Mouse (Mus musculus) lung, embryonic 14.5 days (tissue): ENCODE data around the gene Kirrel3. TPM values are rescaled to one million over a fixed set of nuclear protein-coding genes. Genes with fewer than 3 reads are reported as not detected.

Experiments used
- ATAC-seq: fragments of 200-750 bp; cut with Nextera tagmentation; 2 replicates; pipeline ENCODE4 v1.8.0; 2017; ENCODE audit warnings: mild to moderate bottlenecking, moderate TSS enrichment, moderate library complexity; ENCODE audit not compliant: insufficient read depth
- DNase-seq: peaks from one replicate; pipeline ENCODE4 v3.0.0-alpha.2; 2015
- H3K27ac ChIP-seq: fragments of 300-500 bp; sonication (generic); 2 replicates; pipeline ENCODE4 v1.5.1; 2014; ENCODE audit warnings: low read depth, mild to moderate bottlenecking, moderate library complexity
- H3K27me3 ChIP-seq: fragments of 300-500 bp; sonication (generic); 2 replicates; pipeline ENCODE4 v1.6.1; 2014; ENCODE audit warnings: low read length, control low read depth; ENCODE audit not compliant: insufficient read depth
- H3K36me3 ChIP-seq: fragments of 300-500 bp; sonication (generic); 2 replicates; pipeline ENCODE4 v1.6.1; 2014; ENCODE audit warnings: control low read depth; ENCODE audit not compliant: insufficient read depth
- H3K4me1 ChIP-seq: fragments of 300-500 bp; sonication (generic); 2 replicates; pipeline ENCODE4 v1.6.1; 2014; ENCODE audit warnings: antibody characterized with exemption, control low read depth; ENCODE audit not compliant: insufficient read depth
- H3K4me2 ChIP-seq: fragments of 300-500 bp; sonication (generic); 2 replicates; pipeline ENCODE4 v1.6.1; 2014; ENCODE audit warnings: mild to moderate bottlenecking
- H3K4me3 ChIP-seq: fragments of 300-500 bp; sonication (generic); 2 replicates; pipeline ENCODE4 v1.5.1; 2014; ENCODE audit warnings: low read depth, low read length
- H3K9ac ChIP-seq: fragments of 300-500 bp; sonication (generic); 2 replicates; pipeline ENCODE4 v1.6.1; 2014
- H3K9me3 ChIP-seq: fragments of 300-500 bp; sonication (generic); 2 replicates; pipeline ENCODE4 v1.6.1; 2016; ENCODE audit warnings: low read depth, low read length, control low read depth
- CTCF ChIP-seq: IDR thresholded peaks from 2 replicates; pipeline ENCODE4 v1.5.1; 2016; ENCODE audit warnings: antibody characterized with exemption, low read depth
- WGBS: fragments of 180-500 bp; shearing (Covaris S2); extraction: QIAGEN DNeasy Blood & Tissue Kit; methylation state at CpG from one replicate; pipeline ENCODE4 v1.1.7; 2014; 5-methylcytosine and 5-hydroxymethylcytosine counted together
- polyA plus RNA-seq: library from polyadenylated mRNA; unstranded; fragments of >200 nt; fragmentation: Nextera tagmentation; extraction: Ambion mirVana; gene quantifications from 2 replicates; pipeline ENCODE4 v1.2.1, GENCODE M21; 2014

Gene Kirrel3
- polyA plus RNA-seq, 1 experiment from 2014 or later, result 1.4 TPM

DNA sequence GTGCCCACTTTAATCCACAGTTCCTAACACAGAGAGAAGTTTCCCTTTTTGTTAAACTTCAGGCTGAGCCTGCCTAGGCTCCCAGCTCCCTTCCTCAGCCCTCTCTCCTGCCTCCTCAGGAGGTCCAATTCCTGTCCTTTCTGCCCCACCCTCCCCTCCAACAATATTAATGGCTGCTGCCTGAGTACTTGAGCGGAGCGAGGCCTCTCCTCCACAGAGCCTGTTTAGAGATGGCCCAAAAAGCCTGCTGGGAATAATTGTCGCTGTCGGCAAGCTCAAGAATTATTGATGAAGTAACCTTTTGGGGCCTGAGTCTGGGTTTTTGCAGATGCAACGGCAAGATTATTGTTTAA, 236.5 kb downstream of the Kirrel3 start:
- TF ChIP-seq CTCF, result no peak
- Histone ChIP-seq H3K9me3 (no peaks in the 10 kb centered on the region), H3K4me1 (no peaks in the 10 kb centered on the region), H3K36me3 (no peaks in the 10 kb centered on the region), H3K4me3 (no peak overlapping the region), H3K9ac (no peak overlapping the region), H3K27me3 (no peaks in the 10 kb centered on the region), H3K4me2 (no peak overlapping the region), H3K27ac (no peak overlapping the region)
- 31% methylated on average over 5 of the region's 5 CpGs for WGBS
- DNase-seq (no peak), ATAC-seq (no peak)

DNA sequence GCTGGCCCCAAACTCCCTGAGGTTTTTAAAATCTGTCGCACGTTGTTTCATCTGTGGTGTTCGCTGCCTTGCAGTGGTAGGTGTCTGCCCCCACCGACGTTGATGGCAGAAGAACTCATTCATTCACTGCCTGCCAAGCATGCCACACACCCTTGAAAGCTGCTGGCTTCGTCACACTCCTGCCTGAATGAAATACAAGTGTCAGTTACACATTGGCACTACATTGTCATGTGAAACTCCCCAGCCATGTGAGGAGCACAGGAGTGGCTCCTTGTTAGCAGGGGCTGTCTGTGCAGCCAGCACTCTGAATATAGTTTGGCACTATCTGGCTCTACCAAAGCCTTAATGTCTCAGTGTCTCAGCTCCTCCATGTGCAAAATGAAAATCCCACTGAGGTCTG, 246.8 kb downstream of the Kirrel3 start:
- H3K4me2 ChIP-seq, result no peak overlapping the region
- H3K9ac ChIP-seq, result no peak overlapping the region
- no peak overlapping the region for H3K4me3 ChIP-seq
- WGBS, result 47% methylated on average over 6 of the region's 6 CpGs
- H3K36me3 ChIP-seq, result no peaks in the 10 kb centered on the region
- H3K27ac ChIP-seq, result no peak overlapping the region
- H3K4me1 ChIP-seq, result no peaks in the 10 kb centered on the region
- H3K27me3 ChIP-seq, result no peaks in the 10 kb centered on the region
- TF ChIP-seq CTCF, result no peak
- no peak for ATAC-seq
- DNase-seq, result no peak
- H3K9me3 ChIP-seq, result no peaks in the 10 kb centered on the region

DNA sequence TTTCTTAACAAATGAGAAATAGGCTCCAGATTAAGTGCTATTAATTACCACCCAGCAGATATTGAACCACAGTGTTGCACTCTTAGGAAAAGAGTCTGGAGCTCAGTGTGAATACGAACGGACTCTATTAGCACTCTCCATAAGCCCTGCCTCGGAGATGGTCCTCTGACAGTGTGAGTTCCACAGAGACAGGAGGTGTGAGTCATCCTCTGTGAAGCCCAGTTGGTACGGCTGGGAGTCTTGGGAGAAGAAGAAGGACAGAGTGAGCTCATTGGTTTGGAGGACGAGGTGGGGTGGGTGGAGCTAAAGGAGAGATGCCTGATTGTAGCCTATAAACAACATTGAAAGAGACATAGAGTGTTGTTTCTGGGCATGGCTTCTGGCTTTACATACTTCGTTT, 247.9 kb downstream of the Kirrel3 start:
- no peak overlapping the region for H3K9ac ChIP-seq
- H3K4me3 ChIP-seq, result no peak overlapping the region
- no peak for ATAC-seq
- no peaks in the 10 kb centered on the region for H3K4me1 ChIP-seq
- H3K9me3 ChIP-seq, result no peaks in the 10 kb centered on the region
- TF ChIP-seq CTCF, result no peak
- H3K36me3 ChIP-seq, result no peaks in the 10 kb centered on the region
- no peaks in the 10 kb centered on the region for H3K27me3 ChIP-seq
- no peak overlapping the region for H3K4me2 ChIP-seq
- no peak overlapping the region for H3K27ac ChIP-seq
- no peak for DNase-seq
- 59% methylated on average over 6 of the region's 6 CpGs for WGBS

DNA sequence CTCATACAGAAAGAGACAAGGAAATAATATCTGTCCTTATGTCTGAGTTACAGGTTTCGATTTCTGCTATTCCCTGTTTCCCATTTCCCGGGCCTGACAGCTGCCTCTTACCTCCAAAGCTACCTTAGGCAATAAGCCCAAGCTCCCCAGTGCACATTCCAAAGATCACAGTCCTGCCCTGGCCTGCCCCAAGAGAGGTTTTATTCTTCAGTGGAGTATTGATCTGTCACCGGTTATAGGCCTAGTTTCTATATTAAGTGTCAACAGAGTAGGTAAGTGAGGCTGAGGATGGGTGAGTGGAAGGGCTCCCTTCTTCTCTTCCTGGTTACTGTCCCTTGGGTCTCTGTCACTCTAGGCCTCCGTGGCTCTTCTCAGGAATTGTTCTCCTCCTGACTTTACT, 249.3 kb downstream of the Kirrel3 start:
- ATAC-seq (no peak), DNase-seq (no peak)
- Histone ChIP-seq H3K27me3 (no peaks in the 10 kb centered on the region), H3K9me3 (no peaks in the 10 kb centered on the region), H3K4me3 (no peak overlapping the region), H3K9ac (no peak overlapping the region), H3K36me3 (no peaks in the 10 kb centered on the region), H3K4me1 (no peaks in the 10 kb centered on the region), H3K4me2 (no peak overlapping the region), H3K27ac (no peak overlapping the region)
- 80% methylated on average over 4 of the region's 4 CpGs for WGBS
- no peak for TF ChIP-seq CTCF

DNA sequence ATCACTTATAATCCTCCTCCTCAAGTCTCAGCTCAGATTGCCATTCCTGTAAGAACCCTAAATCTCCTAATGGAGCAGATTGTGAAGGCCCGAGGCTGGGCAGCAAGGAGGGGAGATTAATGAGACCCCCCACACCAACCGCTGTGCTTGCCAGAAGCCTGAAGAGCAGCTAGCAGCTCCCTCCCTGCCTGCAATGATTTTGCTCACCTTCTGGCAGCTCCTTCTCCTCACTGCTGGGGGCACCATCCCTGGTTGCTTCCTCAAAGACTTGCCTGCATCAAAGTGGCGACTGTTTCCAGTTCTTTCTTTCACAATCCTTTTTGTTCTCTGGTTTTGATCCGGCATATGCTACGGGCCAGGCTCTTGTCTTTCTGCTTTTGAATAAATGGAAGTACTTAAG, 253.7 kb downstream of the Kirrel3 start:
- Histone ChIP-seq H3K27ac (no peak overlapping the region), H3K36me3 (no peaks in the 10 kb centered on the region), H3K9ac (no peak overlapping the region), H3K27me3 (no peaks in the 10 kb centered on the region), H3K4me1 (no peaks in the 10 kb centered on the region), H3K4me3 (no peak overlapping the region), H3K9me3 (no peaks in the 10 kb centered on the region), H3K4me2 (no peak overlapping the region)
- TF ChIP-seq CTCF, result no peak
- WGBS, result 61% methylated on average over 5 of the region's 5 CpGs
- no peak for DNase-seq
- ATAC-seq, result no peak

DNA sequence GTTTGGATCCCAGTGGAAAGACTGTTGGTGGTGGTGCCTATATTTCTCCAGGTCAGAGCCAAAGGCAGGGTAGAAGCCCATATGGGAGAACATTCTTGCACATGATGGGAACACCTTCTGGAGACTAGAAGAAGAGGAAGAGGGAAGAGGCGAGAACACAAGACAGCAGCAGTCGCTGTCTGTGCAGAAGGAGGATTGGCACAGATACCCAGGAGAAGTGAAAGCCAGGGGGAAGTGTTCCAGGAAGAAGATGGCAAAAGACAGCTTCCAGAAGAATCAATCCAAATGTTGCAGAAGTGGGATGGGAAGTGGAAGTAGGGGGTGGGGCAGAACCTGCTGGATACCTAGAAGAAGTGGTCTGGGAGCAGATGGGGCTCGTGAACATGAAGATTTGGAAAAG, 255.1 kb downstream of the Kirrel3 start:
- no peak overlapping the region for H3K4me2 ChIP-seq
- H3K36me3 ChIP-seq, result no peaks in the 10 kb centered on the region
- DNase-seq (no peak), ATAC-seq (no peak)
- H3K9me3 ChIP-seq, result no peaks in the 10 kb centered on the region
- H3K27me3 ChIP-seq, result no peaks in the 10 kb centered on the region
- no peaks in the 10 kb centered on the region for H3K4me1 ChIP-seq
- TF ChIP-seq CTCF, result no peak
- WGBS, result 79% methylated on average over 3 of the region's 3 CpGs
- H3K4me3 ChIP-seq, result no peak overlapping the region
- H3K27ac ChIP-seq, result no peak overlapping the region
- H3K9ac ChIP-seq, result no peak overlapping the region

DNA sequence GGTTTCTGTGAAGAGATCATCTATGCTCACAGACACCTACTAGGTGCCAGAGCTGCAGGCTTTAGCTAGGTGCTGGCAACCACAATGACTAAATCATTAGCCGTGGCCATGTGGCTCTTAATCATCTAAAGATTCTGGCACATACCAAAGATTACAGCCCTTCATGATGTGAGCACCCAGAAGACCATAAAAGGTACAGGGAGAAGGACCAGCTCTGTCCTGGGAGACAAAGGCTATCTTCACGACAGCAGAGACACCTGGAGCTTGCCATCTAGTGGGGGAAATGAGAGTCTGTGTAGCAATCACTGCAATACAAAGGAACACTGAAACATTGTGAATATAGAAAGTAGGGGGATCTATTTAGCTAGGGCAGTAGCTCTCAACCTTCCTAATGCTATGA, 262.3 kb downstream of the Kirrel3 start:
- WGBS, result 31% methylated on average over 2 of the region's 2 CpGs
- ATAC-seq, result no peak

DNA sequence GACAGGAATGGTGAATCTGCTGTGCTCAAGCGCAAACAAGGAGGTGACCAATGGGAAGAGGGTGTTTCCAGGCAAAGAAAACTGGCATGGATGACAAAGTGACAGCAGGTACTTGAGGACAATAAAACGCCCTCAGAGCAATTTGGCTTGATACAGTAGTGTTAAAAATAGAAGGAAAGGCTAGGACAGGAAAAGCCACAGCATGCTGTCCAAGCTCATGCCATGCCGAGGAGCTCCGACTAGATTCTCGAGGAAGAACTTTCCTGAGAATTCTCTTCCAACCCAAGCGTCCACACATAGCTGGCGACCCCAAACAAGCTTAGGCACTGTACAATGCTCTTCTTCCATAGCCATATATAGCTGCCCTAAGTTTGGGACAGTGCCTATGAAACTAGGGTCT, 263.5 kb downstream of the Kirrel3 start:
- no peak for TF ChIP-seq CTCF
- Histone ChIP-seq H3K9ac (no peak overlapping the region), H3K4me2 (no peak overlapping the region), H3K27me3 (no peaks in the 10 kb centered on the region), H3K4me3 (no peak overlapping the region), H3K9me3 (no peaks in the 10 kb centered on the region), H3K4me1 (no peaks in the 10 kb centered on the region), H3K36me3 (no peaks in the 10 kb centered on the region), H3K27ac (no peak overlapping the region)
- 84% methylated on average over 7 of the region's 7 CpGs for WGBS
- DNase-seq (no peak), ATAC-seq (no peak)

More for the DNA sequence above, 262.3 kb downstream of the Kirrel3 start:
- DNase-seq, result peak; percentile 11
- no peak overlapping the region for H3K9ac ChIP-seq
- H3K4me1 ChIP-seq, result no peaks in the 10 kb centered on the region
- H3K9me3 ChIP-seq, result no peaks in the 10 kb centered on the region
- H3K36me3 ChIP-seq, result no peaks in the 10 kb centered on the region
- peak; percentile 40 for TF ChIP-seq CTCF
- H3K4me3 ChIP-seq, result no peak overlapping the region
- no peak overlapping the region for H3K27ac ChIP-seq
- H3K4me2 ChIP-seq, result no peak overlapping the region
- H3K27me3 ChIP-seq, result no peaks in the 10 kb centered on the region
